Mouse (Mus musculus) testis, adult 2 months (tissue): Measurements from ENCODE around the gene C130032M10Rik.

Source experiments
- CTCF ChIP-seq: fragments of 200-500 bp; IDR thresholded peaks from 2 replicates; pipeline ENCODE4 v1.5.1; 2012; ENCODE audit warnings: low read depth, mild to moderate bottlenecking, inconsistent platforms, low read length, moderate library complexity; ENCODE audit not compliant: control insufficient read depth, insufficient read depth, insufficient replicate concordance
- POLR2A ChIP-seq: fragments of 200-500 bp; IDR thresholded peaks from 2 replicates; pipeline ENCODE4 v1.6.1; 2012; ENCODE audit warnings: low read depth, mild to moderate bottlenecking, inconsistent platforms, low read length, moderate library complexity; ENCODE audit not compliant: control insufficient read depth

DNA sequence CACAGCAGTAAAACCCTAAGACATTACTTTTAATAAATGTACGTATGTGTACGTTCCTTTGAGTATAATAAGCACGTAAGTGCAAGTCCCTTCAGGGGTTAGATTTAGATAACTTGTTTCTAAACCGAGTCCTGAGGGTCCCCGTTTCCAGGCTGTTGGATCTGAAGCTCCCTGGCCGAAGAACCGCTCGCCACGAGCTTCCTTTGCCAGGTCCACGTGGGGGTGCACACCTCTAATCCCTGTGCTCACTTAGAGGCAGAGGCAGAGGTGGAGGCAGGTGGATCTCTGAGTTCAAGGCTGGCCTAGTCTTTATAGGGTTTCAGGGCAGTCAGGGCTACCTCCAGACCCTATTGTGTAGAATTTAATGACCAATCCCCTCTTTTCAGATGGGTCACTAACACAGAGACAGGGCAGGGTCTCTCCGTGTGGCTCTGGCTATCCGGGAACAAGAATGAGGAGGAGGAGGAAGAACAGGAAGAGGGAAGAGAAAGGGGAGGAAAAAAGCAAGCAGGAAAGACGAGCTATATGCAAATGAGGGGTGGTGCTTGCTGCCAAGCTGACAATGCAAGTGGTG is 2.5 kb downstream of the C130032M10Rik start:
- TF ChIP-seq CTCF (no peak), POLR2A (no peak)
